Mouse (Mus musculus) heart, embryonic 12.5 days (tissue): ENCODE measurements around the gene Gm37240. TPM values are rescaled to one million over a fixed set of nuclear protein-coding genes. Genes with fewer than 3 reads are reported as not detected.

Source experiments
- ATAC-seq: fragments of 200-750 bp; cut with Nextera tagmentation; 2 replicates; pipeline ENCODE4 v1.8.0; 2017; ENCODE audit warnings: moderate TSS enrichment, moderate library complexity; ENCODE audit not compliant: insufficient number of reproducible peaks, low FRiP score
- H3K27ac ChIP-seq: fragments of 300-500 bp; sonication (generic); 2 replicates; pipeline ENCODE4 v1.5.1; 2016; ENCODE audit warnings: mild to moderate bottlenecking, moderate library complexity; ENCODE audit not compliant: poor library complexity, severe bottlenecking
- H3K27me3 ChIP-seq: fragments of 300-500 bp; sonication (generic); replicated peaks from 2 replicates; pipeline ENCODE4 v1.6.1; 2016; ENCODE audit warnings: mild to moderate bottlenecking, moderate library complexity
- H3K36me3 ChIP-seq: fragments of 300-500 bp; sonication (generic); 2 replicates; pipeline ENCODE4 v1.6.1; 2016; ENCODE audit warnings: mild to moderate bottlenecking, moderate library complexity
- H3K4me1 ChIP-seq: fragments of 300-500 bp; sonication (generic); replicated peaks from 2 replicates; pipeline ENCODE4 v1.6.1; 2016; ENCODE audit warnings: mild to moderate bottlenecking
- H3K4me2 ChIP-seq: fragments of 300-500 bp; sonication (generic); 2 replicates; pipeline ENCODE4 v1.6.1; 2016; ENCODE audit warnings: mild to moderate bottlenecking, moderate library complexity
- H3K4me3 ChIP-seq: fragments of 300-500 bp; sonication (generic); 2 replicates; pipeline ENCODE4 v1.5.1; 2016; ENCODE audit warnings: mild to moderate bottlenecking
- H3K9ac ChIP-seq: fragments of 300-500 bp; sonication (generic); 2 replicates; pipeline ENCODE4 v1.6.1; 2016; ENCODE audit warnings: mild to moderate bottlenecking, moderate library complexity
- H3K9me3 ChIP-seq: fragments of 300-500 bp; sonication (generic); replicated peaks from 2 replicates; pipeline ENCODE4 v1.6.1; 2016; ENCODE audit warnings: mild to moderate bottlenecking, moderate library complexity
- WGBS: fragments of 180-500 bp; shearing (Covaris S2); methylation state at CpG from one replicate; pipeline ENCODE4 v1.1.7; 2016; 5-methylcytosine and 5-hydroxymethylcytosine counted together
- polyA plus RNA-seq: library from polyadenylated mRNA; unstranded; fragments of >200 nt; fragmentation: Nextera tagmentation; extraction: Ambion mirVana; gene quantifications from 2 replicates; pipeline ENCODE4 v1.2.1, GENCODE M21; 2016

The Gm37240 gene
- polyA plus RNA-seq, 1 experiment from 2014 or later: 4.6 TPM

GRCm38 (mm10) chr3:85917600-85917999 is 30.3 kb upstream of the Gm37240 start:
- no peak overlapping the region for H3K4me2 ChIP-seq
- no peak overlapping the region for H3K9ac ChIP-seq
- H3K27ac ChIP-seq: no peak overlapping the region
- no peaks in the 10 kb centered on the region for H3K4me1 ChIP-seq
- H3K27me3 ChIP-seq: no peaks in the 10 kb centered on the region
- no peak for ATAC-seq
- H3K36me3 ChIP-seq: no peaks in the 10 kb centered on the region
- H3K4me3 ChIP-seq: no peak overlapping the region
- WGBS: 13% methylated on average over 4 of the region's 4 CpGs
- no peaks in the 10 kb centered on the region for H3K9me3 ChIP-seq

- no peaks in the 10 kb centered on the region for H3K9me3 ChIP-seq
- H3K27ac ChIP-seq: no peak overlapping the region
- no peaks in the 10 kb centered on the region for H3K27me3 ChIP-seq
- no peaks in the 10 kb centered on the region for H3K4me1 ChIP-seq
- H3K9ac ChIP-seq: no peak overlapping the region
- WGBS: 85% methylated on average over 6 of the region's 6 CpGs
- no peak overlapping the region for H3K4me3 ChIP-seq
- no peak for ATAC-seq
- no peaks in the 10 kb centered on the region for H3K36me3 ChIP-seq
- no peak overlapping the region for H3K4me2 ChIP-seq
Observed at GRCm38 (mm10) chr3:85914806-85915205, 27.5 kb upstream of the Gm37240 start.

- Histone ChIP-seq H3K4me3 (no peak overlapping the region), H3K27ac (no peak overlapping the region), H3K4me2 (no peak overlapping the region), H3K4me1 (no peaks in the 10 kb centered on the region), H3K27me3 (no peaks in the 10 kb centered on the region), H3K9ac (no peak overlapping the region), H3K36me3 (no peaks in the 10 kb centered on the region), H3K9me3 (peaks cover 2% of the 10 kb centered on the region; the same call in 1 of the 2 replicates)
- WGBS: 77% methylated on average over 7 of the region's 7 CpGs
- ATAC-seq: no peak
Observed at GRCm38 (mm10) chr3:85907136-85907535, 19.8 kb upstream of the Gm37240 start.

GRCm38 (mm10) chr3:85904371-85904770 is 17.1 kb upstream of the Gm37240 start:
- no peak for ATAC-seq
- H3K9me3 ChIP-seq: peaks cover 2% of the 10 kb centered on the region; the same call in 1 of the 2 replicates

GRCm38 (mm10) chr3:85895020-85895419 is 7.7 kb upstream of the Gm37240 start:
- Histone ChIP-seq H3K9me3 (no peaks in the 10 kb centered on the region), H3K9ac (no peak overlapping the region), H3K4me1 (no peaks in the 10 kb centered on the region), H3K36me3 (no peaks in the 10 kb centered on the region), H3K4me3 (no peak overlapping the region), H3K27me3 (no peaks in the 10 kb centered on the region), H3K4me2 (no peak overlapping the region), H3K27ac (no peak overlapping the region)
- no peak for ATAC-seq
- 80% methylated on average over 5 of the region's 5 CpGs for WGBS

More at GRCm38 (mm10) chr3:85904371-85904770, 17.1 kb upstream of the Gm37240 start:
- Histone ChIP-seq H3K36me3 (no peaks in the 10 kb centered on the region), H3K27me3 (no peaks in the 10 kb centered on the region), H3K27ac (no peak overlapping the region), H3K4me3 (no peak overlapping the region), H3K4me2 (no peak overlapping the region), H3K9ac (no peak overlapping the region), H3K4me1 (no peaks in the 10 kb centered on the region)

- 63% methylated on average over 1 of the region's 1 CpGs for WGBS
- Histone ChIP-seq H3K36me3 (no peaks in the 10 kb centered on the region), H3K27ac (no peak overlapping the region), H3K4me2 (no peak overlapping the region), H3K9ac (no peak overlapping the region), H3K4me1 (peaks cover 9% of the 10 kb centered on the region; the same call in 1 of the 2 replicates), H3K9me3 (no peaks in the 10 kb centered on the region), H3K4me3 (no peak overlapping the region), H3K27me3 (no peaks in the 10 kb centered on the region)
- no peak for ATAC-seq
Observed at GRCm38 (mm10) chr3:85891571-85891970, 4.3 kb upstream of the Gm37240 start.

- Histone ChIP-seq H3K9ac (peak overlapping the region; percentile 74; the same call in 1 of the 2 replicates), H3K4me3 (peak overlapping the region; percentile 64), H3K36me3 (no peaks in the 10 kb centered on the region), H3K27ac (no peak overlapping the region), H3K9me3 (no peaks in the 10 kb centered on the region), H3K27me3 (no peaks in the 10 kb centered on the region), H3K4me1 (peaks cover 16% of the 10 kb centered on the region), H3K4me2 (peak overlapping the region; percentile 91)
- no peak for ATAC-seq
- WGBS: 15% methylated on average over 11 of the region's 11 CpGs
Observed at GRCm38 (mm10) chr3:85888221-85888671, 928 bp upstream of the Gm37240 start.

- Histone ChIP-seq H3K9ac (peak overlapping the region; percentile 74), H3K27me3 (no peaks in the 10 kb centered on the region), H3K36me3 (no peaks in the 10 kb centered on the region), H3K4me3 (peak overlapping the region; percentile 64), H3K9me3 (no peaks in the 10 kb centered on the region), H3K4me2 (peak overlapping the region; percentile 91), H3K4me1 (peaks cover 16% of the 10 kb centered on the region), H3K27ac (peak overlapping the region; percentile 63)
- 3% methylated on average over 22 of the region's 22 CpGs for WGBS
- ATAC-seq: peak; percentile 13; the same call in 1 of the 2 replicates
Observed at GRCm38 (mm10) chr3:85886636-85887238, 581 bp downstream of the Gm37240 start.

- Histone ChIP-seq H3K27me3 (no peaks in the 10 kb centered on the region), H3K4me3 (peak overlapping the region; percentile 64), H3K27ac (no peak overlapping the region), H3K36me3 (no peaks in the 10 kb centered on the region), H3K9me3 (no peaks in the 10 kb centered on the region), H3K9ac (no peak overlapping the region), H3K4me2 (peak overlapping the region; percentile 91), H3K4me1 (peaks cover 18% of the 10 kb centered on the region)
- ATAC-seq: no peak
- WGBS: 50% methylated on average over 1 of the region's 1 CpGs
Observed at GRCm38 (mm10) chr3:85885906-85886305, 1.4 kb downstream of the Gm37240 start.

GRCm38 (mm10) chr3:85880687-85881086 is 6.6 kb downstream of the Gm37240 start:
- ATAC-seq: peak; percentile 90
- no peak overlapping the region for H3K27ac ChIP-seq
- H3K27me3 ChIP-seq: no peaks in the 10 kb centered on the region
- peaks cover 20% of the 10 kb centered on the region for H3K4me1 ChIP-seq
- no peaks in the 10 kb centered on the region for H3K36me3 ChIP-seq
- no peak overlapping the region for H3K4me2 ChIP-seq
- H3K4me3 ChIP-seq: no peak overlapping the region
- no peaks in the 10 kb centered on the region for H3K9me3 ChIP-seq
- no peak overlapping the region for H3K9ac ChIP-seq
- 70% methylated on average over 2 of the region's 2 CpGs for WGBS

GRCm38 (mm10) chr3:85880068-85880467 is 7.2 kb downstream of the Gm37240 start:
- Histone ChIP-seq H3K36me3 (no peaks in the 10 kb centered on the region), H3K27me3 (no peaks in the 10 kb centered on the region), H3K27ac (no peak overlapping the region), H3K4me3 (no peak overlapping the region), H3K9me3 (no peaks in the 10 kb centered on the region), H3K4me1 (peaks cover 20% of the 10 kb centered on the region), H3K4me2 (no peak overlapping the region), H3K9ac (no peak overlapping the region)
- ATAC-seq: no peak
- 84% methylated on average over 8 of the region's 8 CpGs for WGBS

GRCm38 (mm10) chr3:85878911-85879310 is 8.4 kb downstream of the Gm37240 start:
- Histone ChIP-seq H3K4me1 (peaks cover 20% of the 10 kb centered on the region), H3K9me3 (no peaks in the 10 kb centered on the region), H3K27me3 (no peaks in the 10 kb centered on the region), H3K9ac (no peak overlapping the region), H3K27ac (no peak overlapping the region), H3K4me3 (no peak overlapping the region), H3K4me2 (no peak overlapping the region), H3K36me3 (no peaks in the 10 kb centered on the region)
- ATAC-seq: no peak
- 51% methylated on average over 5 of the region's 5 CpGs for whole genome bisulfite sequencing
